Mouse (Mus musculus) c-Kit-negative CD71-positive TER-119-positive erythroid progenitor cells, embryonic 14.5 days (primary cell): Measurements from ENCODE around the gene Rdm1.

Experiments
- DNase-seq: peaks from one replicate; pipeline ENCODE4 v3.0.0-alpha.2; 2013; ENCODE audit warnings: low read depth, low spot score

The Rdm1 gene

DNA sequence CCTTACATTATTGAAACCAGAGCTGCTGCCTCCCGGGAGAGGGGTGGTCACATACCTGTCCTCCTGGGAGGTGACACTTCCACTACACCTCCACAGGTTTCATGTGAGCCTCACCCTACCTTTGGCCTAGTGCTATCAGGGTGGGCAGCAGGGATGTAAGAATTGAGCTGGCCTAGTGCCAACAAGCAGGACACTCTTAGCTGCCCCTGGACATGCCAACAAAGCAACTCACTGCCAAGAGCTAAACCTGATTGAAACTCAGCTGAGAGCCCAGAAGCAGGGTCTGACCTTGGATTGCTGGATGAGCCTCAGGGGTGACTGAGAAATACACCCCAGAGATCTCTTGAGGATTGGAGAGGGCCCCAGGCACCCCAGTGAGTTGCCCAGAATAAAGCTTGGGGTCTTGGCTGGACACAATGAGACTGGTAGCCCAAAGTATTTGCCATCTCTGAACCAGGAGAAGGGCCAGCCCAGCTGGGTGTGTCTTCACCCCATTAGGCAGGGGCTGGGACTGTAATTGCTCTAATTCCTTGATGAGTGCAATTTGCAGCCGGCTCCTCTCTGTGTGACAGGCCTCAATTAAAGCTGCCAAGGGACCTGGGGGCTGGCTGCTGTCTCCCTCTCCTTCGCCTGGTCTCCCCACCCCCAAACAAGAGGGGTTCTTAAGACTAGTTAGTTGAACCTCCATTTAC lies 53.8 kb downstream of the Rdm1 start:
- DNase-seq: no peak

DNA sequence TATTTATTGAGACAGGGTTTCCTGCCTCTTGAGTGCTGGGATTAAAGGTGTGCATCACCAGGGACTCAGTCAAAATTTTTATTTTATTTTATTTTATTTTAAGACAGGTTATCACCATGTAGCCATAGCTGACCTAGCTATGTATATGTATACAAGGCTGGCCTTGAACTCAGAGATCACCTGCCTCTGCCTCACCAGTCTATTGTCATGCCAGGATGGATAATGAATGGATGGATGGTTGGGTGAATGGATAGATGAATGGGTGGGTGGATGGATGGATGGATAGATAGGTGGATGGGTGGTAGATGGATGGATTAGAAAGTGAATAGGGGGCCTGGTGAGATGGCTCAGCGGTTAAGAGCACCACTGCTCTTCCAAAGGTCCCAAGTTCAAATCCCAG lies 55.0 kb downstream of the Rdm1 start:
- no peak for DNase-seq

DNA sequence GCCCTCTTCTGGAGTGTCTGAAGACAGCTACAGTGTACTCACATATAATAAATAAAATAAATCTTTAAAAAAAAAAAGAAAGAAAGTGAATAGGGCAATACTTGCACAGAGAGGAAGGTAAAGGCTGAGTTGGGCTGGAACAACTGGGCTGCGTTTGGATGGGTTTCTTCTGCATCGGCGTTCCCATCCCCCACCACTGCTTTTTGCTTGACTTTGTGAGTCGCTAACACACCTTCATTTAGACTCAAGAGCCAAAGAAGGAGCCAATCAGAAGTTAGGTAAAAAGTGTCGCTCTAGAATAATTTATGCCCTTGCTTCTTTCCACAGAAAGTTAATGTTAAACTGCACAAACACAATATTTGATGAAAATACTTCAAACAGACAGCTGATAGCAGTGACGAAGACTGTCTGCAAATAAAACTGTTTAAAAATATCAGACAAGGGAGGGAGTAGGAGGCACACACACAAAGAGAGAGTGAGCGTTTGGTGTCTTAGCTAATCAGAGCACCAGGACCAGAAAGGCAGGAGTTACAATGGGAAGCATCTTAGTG lies 55.5 kb downstream of the Rdm1 start:
- DNase-seq: no peak
